Mouse (Mus musculus): ENCODE measurements around the gene Msrb1.

- no peak for TF ChIP-seq GATA1 (IDR thresholded peaks at IDR 0.05; ENCODE audit: low read length)
- no peak for TF ChIP-seq TAL1 (IDR thresholded peaks at IDR 0.05; ENCODE audit: low read length)
Measured at GRCm38 (mm10) chr17:24736330-24737051, at the start of gene Msrb1.

All from erythroblast, embryonic 14.5 days (primary cell).